Mouse (Mus musculus) limb, embryonic 15.5 days (tissue): ENCODE measurements around the gene Snrpa. TPM values are rescaled to one million over a fixed set of nuclear protein-coding genes. Genes with fewer than 3 reads are reported as not detected.

Experiments used
- ATAC-seq: fragments of 200-750 bp; cut with Nextera tagmentation; 2 replicates; pipeline ENCODE4 v1.8.0; 2017; ENCODE audit warnings: low read depth, moderate TSS enrichment; ENCODE audit not compliant: insufficient number of reproducible peaks, low FRiP score, low TSS enrichment
- H3K27ac ChIP-seq: fragments of 300-500 bp; sonication (generic); 2 replicates; pipeline ENCODE4 v1.5.1; 2015; ENCODE audit warnings: moderate library complexity, mild to moderate bottlenecking, inconsistent platforms
- H3K27me3 ChIP-seq: fragments of 300-500 bp; sonication (generic); 2 replicates; pipeline ENCODE4 v1.6.1; 2015; ENCODE audit warnings: inconsistent platforms
- H3K36me3 ChIP-seq: fragments of 300-500 bp; sonication (generic); 2 replicates; pipeline ENCODE4 v1.6.1; 2015; ENCODE audit warnings: inconsistent platforms
- H3K4me1 ChIP-seq: fragments of 300-500 bp; sonication (generic); 2 replicates; pipeline ENCODE4 v1.6.1; 2015; ENCODE audit warnings: inconsistent platforms
- H3K4me2 ChIP-seq: fragments of 300-500 bp; sonication (generic); 2 replicates; pipeline ENCODE4 v1.6.1; 2015; ENCODE audit warnings: mild to moderate bottlenecking, inconsistent platforms
- H3K4me3 ChIP-seq: fragments of 300-500 bp; sonication (generic); 2 replicates; pipeline ENCODE4 v1.5.1; 2015; ENCODE audit warnings: mild to moderate bottlenecking, inconsistent platforms
- H3K9ac ChIP-seq: fragments of 300-500 bp; sonication (generic); 2 replicates; pipeline ENCODE4 v1.6.1; 2015; ENCODE audit warnings: inconsistent platforms
- H3K9me3 ChIP-seq: fragments of 300-500 bp; sonication (generic); 2 replicates; pipeline ENCODE4 v1.6.1; 2016; ENCODE audit warnings: inconsistent platforms
- WGBS: fragments of 180-500 bp; shearing (Covaris S2); methylation state at CpG from one replicate; pipeline ENCODE4 v1.1.7; 2015; 5-methylcytosine and 5-hydroxymethylcytosine counted together
- polyA plus RNA-seq: library from polyadenylated mRNA; unstranded; fragments of >200 nt; fragmentation: Nextera tagmentation; extraction: Ambion mirVana; gene quantifications from 2 replicates; pipeline ENCODE4 v1.2.1, GENCODE M21; 2015

The Snrpa gene
- polyA plus RNA-seq, 1 experiment from 2014 or later = 215 TPM

DNA sequence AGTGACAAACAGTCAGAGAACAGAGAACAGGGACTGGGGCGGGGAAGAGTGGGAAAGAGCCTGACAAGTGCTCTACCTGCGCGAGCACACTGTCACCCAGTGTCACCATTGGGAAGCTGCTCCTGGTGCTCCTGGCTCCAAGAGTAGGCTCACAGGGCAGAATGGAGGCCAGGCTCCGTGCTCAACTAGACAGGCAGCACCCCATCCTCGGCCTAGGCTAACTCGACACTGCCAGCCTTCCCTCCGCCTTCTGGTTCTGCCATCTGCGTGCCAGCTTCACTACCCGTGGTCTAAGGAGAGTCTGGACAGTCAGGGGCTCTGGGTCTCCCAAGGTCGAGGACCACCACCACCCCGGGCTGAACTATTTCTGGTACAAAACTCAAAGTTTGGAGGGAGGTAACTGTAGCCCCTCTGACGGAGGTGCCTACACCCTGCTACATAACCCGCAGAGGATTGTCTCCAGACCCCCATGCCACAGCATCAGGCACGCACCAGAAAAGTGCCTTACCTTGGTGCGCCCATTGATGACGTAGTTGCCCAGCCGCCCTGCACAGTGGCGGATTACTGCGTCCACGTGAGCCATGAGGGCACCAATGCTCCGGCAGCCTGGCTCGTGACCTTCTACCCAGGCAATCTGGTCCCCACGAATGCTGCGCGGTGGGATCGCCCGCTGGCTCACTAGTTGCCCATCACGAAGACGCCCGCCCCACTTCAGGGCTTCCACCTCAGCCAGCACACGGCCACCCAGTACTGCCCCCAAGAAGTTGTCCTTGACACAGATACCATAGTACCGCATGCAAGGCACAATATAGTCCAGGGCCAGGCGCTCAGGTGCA, 31.7 kb downstream of the Snrpa start:
- Histone ChIP-seq H3K36me3 (peaks cover 48% of the 10 kb centered on the region), H3K4me2 (peak overlapping the region; percentile 83), H3K9me3 (no peaks in the 10 kb centered on the region), H3K27ac (no peak overlapping the region), H3K27me3 (no peaks in the 10 kb centered on the region), H3K9ac (peak overlapping the region; percentile 26; the same call in 1 of the 2 replicates), H3K4me3 (peak overlapping the region; percentile 77), H3K4me1 (peaks cover 70% of the 10 kb centered on the region)
- WGBS = 81% methylated on average over 33 of the region's 33 CpGs
- ATAC-seq = no peak

DNA sequence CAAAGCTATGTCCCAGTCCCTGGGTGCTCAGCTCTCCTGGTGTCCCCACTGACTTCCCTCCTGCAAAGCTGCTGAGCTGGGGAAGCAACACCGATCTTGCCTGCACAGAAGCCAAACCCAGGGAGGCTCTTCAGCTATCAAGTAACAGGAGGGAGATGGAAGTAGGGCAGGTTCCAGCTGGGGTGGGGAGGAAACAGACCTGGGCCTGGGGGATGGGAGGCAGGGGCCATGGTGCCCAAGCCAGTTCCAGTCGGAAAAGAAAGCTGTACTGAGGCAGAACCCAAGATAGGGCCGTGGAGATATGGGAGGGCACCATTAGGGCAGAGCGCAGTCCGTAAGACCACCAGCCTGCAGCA, 32.6 kb downstream of the Snrpa start:
- H3K4me2 ChIP-seq = 0 out of 2 replicates have a peak overlapping the region, but pooled peaks have one; percentile 12
- peaks cover 56% of the 10 kb centered on the region for H3K36me3 ChIP-seq
- no peaks in the 10 kb centered on the region for H3K27me3 ChIP-seq
- peaks cover 71% of the 10 kb centered on the region for H3K4me1 ChIP-seq
- 0 out of 2 replicates have a peak overlapping the region, but pooled peaks have one; percentile 26 for H3K9ac ChIP-seq
- no peaks in the 10 kb centered on the region for H3K9me3 ChIP-seq
- H3K4me3 ChIP-seq = no peak overlapping the region
- no peak for ATAC-seq
- no peak overlapping the region for H3K27ac ChIP-seq
- 73% methylated on average over 5 of the region's 5 CpGs for WGBS

- no peak overlapping the region for H3K27ac ChIP-seq
- no peak overlapping the region for H3K4me3 ChIP-seq
- ATAC-seq = no peak
- H3K27me3 ChIP-seq = no peaks in the 10 kb centered on the region
- H3K4me1 ChIP-seq = peaks cover 70% of the 10 kb centered on the region
- 80% methylated on average over 5 of the region's 5 CpGs for WGBS
- peaks cover 61% of the 10 kb centered on the region for H3K36me3 ChIP-seq
- H3K9ac ChIP-seq = 0 out of 2 replicates have a peak overlapping the region, but pooled peaks have one; percentile 26
- H3K4me2 ChIP-seq = 0 out of 2 replicates have a peak overlapping the region, but pooled peaks have one; percentile 12
- no peaks in the 10 kb centered on the region for H3K9me3 ChIP-seq
These were observed 33.2 kb downstream of the Snrpa start for GRCm38 (mm10) chr7:27162780-27163449.

DNA sequence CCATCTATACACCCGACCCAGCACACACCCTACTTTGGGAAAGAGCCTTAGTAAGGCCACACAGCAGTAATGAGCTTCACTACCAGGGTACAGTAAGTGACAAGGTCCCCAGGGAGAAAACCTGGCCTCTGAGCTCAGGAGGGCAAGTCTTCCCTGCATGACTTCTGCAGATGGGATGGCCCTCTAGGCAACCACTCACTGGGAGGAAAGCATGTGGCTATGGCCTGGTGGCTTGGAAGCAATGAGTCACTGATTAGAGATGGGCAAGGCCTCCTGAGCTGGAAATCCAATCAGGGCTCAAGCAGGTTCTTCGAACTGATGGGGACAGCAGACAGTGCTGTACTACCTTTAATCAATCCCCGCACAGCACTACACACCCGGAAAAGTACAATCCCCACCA, 34.3 kb downstream of the Snrpa start:
- no peak for ATAC-seq
- Histone ChIP-seq H3K4me2 (no peak overlapping the region), H3K36me3 (peaks cover 69% of the 10 kb centered on the region), H3K27me3 (no peaks in the 10 kb centered on the region), H3K27ac (peak overlapping the region; percentile 11; the same call in 1 of the 2 replicates), H3K4me1 (peaks cover 60% of the 10 kb centered on the region), H3K9ac (no peak overlapping the region), H3K4me3 (no peak overlapping the region), H3K9me3 (no peaks in the 10 kb centered on the region)
- WGBS = 86% methylated on average over 4 of the region's 4 CpGs

GRCm38 (mm10) chr7:27160921-27161320, 35.1 kb downstream of the Snrpa start:
- peaks cover 62% of the 10 kb centered on the region for H3K4me1 ChIP-seq
- H3K9me3 ChIP-seq = no peaks in the 10 kb centered on the region
- no peak for ATAC-seq
- no peak overlapping the region for H3K27ac ChIP-seq
- H3K36me3 ChIP-seq = peaks cover 74% of the 10 kb centered on the region
- no peaks in the 10 kb centered on the region for H3K27me3 ChIP-seq
- 83% methylated on average over 3 of the region's 3 CpGs for WGBS
- H3K4me2 ChIP-seq = no peak overlapping the region
- H3K4me3 ChIP-seq = no peak overlapping the region
- H3K9ac ChIP-seq = no peak overlapping the region

- peaks cover 57% of the 10 kb centered on the region for H3K4me1 ChIP-seq
- WGBS = 7% methylated on average over 8 of the region's 8 CpGs
- no peaks in the 10 kb centered on the region for H3K27me3 ChIP-seq
- H3K27ac ChIP-seq = 0 out of 2 replicates have a peak overlapping the region, but pooled peaks have one; percentile 33
- H3K36me3 ChIP-seq = peaks cover 74% of the 10 kb centered on the region
- ATAC-seq = peak; percentile 80
- H3K9ac ChIP-seq = no peak overlapping the region
- H3K4me2 ChIP-seq = no peak overlapping the region
- H3K4me3 ChIP-seq = no peak overlapping the region
- no peaks in the 10 kb centered on the region for H3K9me3 ChIP-seq
These were observed 36.2 kb downstream of the Snrpa start for GRCm38 (mm10) chr7:27159882-27160281.

GRCm38 (mm10) chr7:27159256-27159655, 36.8 kb downstream of the Snrpa start:
- Histone ChIP-seq H3K9ac (no peak overlapping the region), H3K27me3 (no peaks in the 10 kb centered on the region), H3K4me2 (no peak overlapping the region), H3K36me3 (peaks cover 67% of the 10 kb centered on the region), H3K27ac (no peak overlapping the region), H3K4me1 (peaks cover 51% of the 10 kb centered on the region), H3K4me3 (no peak overlapping the region), H3K9me3 (no peaks in the 10 kb centered on the region)
- 90% methylated on average over 6 of the region's 6 CpGs for WGBS
- ATAC-seq = no peak

GRCm38 (mm10) chr7:27158171-27158570, 37.9 kb downstream of the Snrpa start:
- ATAC-seq = no peak
- Histone ChIP-seq H3K27me3 (no peaks in the 10 kb centered on the region), H3K36me3 (peaks cover 59% of the 10 kb centered on the region), H3K9me3 (no peaks in the 10 kb centered on the region), H3K9ac (no peak overlapping the region), H3K27ac (no peak overlapping the region), H3K4me2 (no peak overlapping the region), H3K4me3 (no peak overlapping the region), H3K4me1 (peaks cover 47% of the 10 kb centered on the region)
- 95% methylated on average over 9 of the region's 9 CpGs for WGBS

DNA sequence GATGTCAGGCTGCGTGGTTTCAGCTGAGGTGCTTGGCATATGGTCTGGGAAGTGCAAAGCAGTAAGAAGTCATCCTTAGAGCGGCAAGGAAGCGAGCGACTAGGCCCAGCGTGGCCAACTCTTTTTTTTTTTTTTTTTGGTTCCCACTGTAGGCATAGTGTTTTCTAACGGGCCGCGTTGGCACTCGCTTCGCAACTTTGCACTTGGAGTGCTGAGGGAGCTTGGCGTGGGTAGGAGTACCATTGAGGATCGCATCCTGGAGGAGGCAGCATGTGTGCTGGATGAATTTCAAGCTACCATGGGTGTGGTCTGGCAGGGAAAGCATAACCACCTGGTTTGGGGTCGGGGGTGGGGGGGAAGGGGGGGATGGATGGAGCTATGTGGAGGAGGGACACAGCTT, 40.1 kb downstream of the Snrpa start:
- H3K9me3 ChIP-seq = no peaks in the 10 kb centered on the region
- no peak overlapping the region for H3K4me3 ChIP-seq
- H3K4me1 ChIP-seq = peaks cover 30% of the 10 kb centered on the region
- WGBS = 74% methylated on average over 13 of the region's 13 CpGs
- ATAC-seq = no peak
- H3K27ac ChIP-seq = no peak overlapping the region
- no peak overlapping the region for H3K9ac ChIP-seq
- H3K36me3 ChIP-seq = peaks cover 38% of the 10 kb centered on the region
- no peaks in the 10 kb centered on the region for H3K27me3 ChIP-seq
- no peak overlapping the region for H3K4me2 ChIP-seq

DNA sequence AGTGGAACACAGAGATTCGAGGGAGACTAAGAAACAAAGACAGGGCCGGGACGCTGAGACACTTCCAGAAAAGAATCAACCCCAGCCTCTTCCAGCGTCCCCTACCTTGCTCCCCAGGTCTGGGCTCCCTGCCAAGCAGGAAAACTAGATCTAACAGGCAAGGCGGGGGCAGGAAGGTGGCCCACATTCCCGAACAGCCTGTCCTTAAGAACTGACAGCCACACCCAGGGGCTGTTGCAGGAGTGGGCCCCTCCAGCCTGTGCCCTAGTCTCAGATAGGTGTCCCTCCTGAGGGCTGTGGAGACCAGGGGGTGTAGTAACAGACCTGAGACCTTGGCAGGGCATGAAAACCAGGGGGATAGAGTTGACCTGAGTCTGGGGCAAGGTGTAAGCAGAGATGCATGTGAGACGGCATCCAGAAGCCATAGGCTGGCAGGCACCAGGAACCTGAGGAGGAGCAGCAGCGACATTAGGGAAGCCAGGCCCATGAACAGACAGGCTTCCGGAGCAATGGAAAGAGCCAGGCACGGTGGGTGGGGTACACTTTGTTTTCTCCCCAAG, 42.8 kb downstream of the Snrpa start, which contains the start of gene Cyp2t4:
TSS of gene Cyp2t4 (plus strand) at position 510 of the 560 bp plus-strand sequence.
- 34% methylated on average over 10 of the region's 10 CpGs for WGBS
- Histone ChIP-seq H3K4me3 (no peak within 1 kb of the TSS), H3K4me1 (peaks cover 15% of the 10 kb centered on the region; the same call in 1 of the 2 replicates), H3K27me3 (no peaks in the 10 kb centered on the region), H3K27ac (peak within 1 kb of the TSS; percentile 68), H3K4me2 (no peak within 1 kb of the TSS), H3K9me3 (no peaks in the 10 kb centered on the region), H3K36me3 (peaks cover 19% of the 10 kb centered on the region), H3K9ac (no peak within 1 kb of the TSS)
- no peak; the same call in 1 of the 2 replicates for ATAC-seq
